Mouse (Mus musculus): Measurements from ENCODE around the gene Tlx3.

DNA sequence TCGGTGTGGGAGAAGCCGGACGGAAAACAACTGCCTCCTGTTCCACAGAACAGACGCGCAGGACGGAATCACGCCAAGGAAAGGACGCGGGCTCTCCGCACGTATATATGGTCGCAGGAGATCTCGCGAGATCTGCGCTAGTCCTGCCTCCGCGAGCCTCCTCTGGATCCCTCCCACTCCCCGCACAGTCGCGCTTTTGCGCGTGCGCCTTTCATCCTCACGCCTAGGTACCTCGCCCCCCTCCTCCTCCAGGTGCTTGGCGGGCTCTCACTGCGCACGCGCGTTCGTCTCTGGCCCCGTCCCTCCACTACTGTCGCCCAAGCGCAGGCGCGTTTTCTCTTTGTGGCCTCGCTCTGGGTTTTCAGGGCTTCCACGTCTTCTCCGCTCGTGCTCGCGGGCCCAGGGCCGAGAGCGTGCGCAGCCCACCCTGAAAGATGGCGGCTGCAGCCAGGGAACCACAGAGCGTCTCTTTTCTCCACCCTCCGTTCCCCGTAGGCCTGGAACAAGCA lies 40.3 kb downstream of the Tlx3 start, which contains the start of gene Npm1:
- TF ChIP-seq POLR2A (IDR thresholded peaks at IDR 0.05; ENCODE audit: insufficient read depth, low read depth, low read length): peak; percentile 98
- peak; percentile 82 for TF ChIP-seq EP300 (IDR thresholded peaks at IDR 0.05; ENCODE audit: insufficient read depth, low read depth, low read length)

Data from heart, adult 2 months (tissue).